Mouse (Mus musculus) MEL (cell line): ENCODE results near the gene Cdc42bpa. TPM values are rescaled to one million over a fixed set of nuclear protein-coding genes. Genes with fewer than 3 reads are reported as not detected.
A peak's percentile ranks its signal among the peaks of the same experiment; 100 is the strongest.

ENCODE experiments used
- DNase-seq: peaks from one replicate; pipeline ENCODE4 v3.0.0; 2011; ENCODE audit warnings: low read depth, low spot score
- H3K27ac ChIP-seq: 2 replicates; pipeline ENCODE4 v1.5.1; 2012; ENCODE audit warnings: low read depth, mild to moderate bottlenecking, control low read depth, low read length, moderate library complexity; ENCODE audit not compliant: control insufficient read depth
- H3K27me3 ChIP-seq, 2 experiments: fragments of 150-350 bp in 1 of 2; sonication (generic) in 1 of 2; 2 replicates each; pipeline ENCODE4 v1.6.1; 2012; ENCODE audit warnings: low read length in 2 of 2, mild to moderate bottlenecking in 2 of 2, improper control_type of control experiment in 1 of 2, moderate library complexity in 1 of 2; ENCODE audit not compliant: insufficient read depth in 2 of 2, control insufficient read depth in 1 of 2
- H3K36me3 ChIP-seq, 2 experiments: 2 replicates each; pipeline ENCODE4 v1.6.1; 2012 to 2014; ENCODE audit warnings: low read length in 2 of 2, improper control_type of control experiment in 1 of 2, inconsistent platforms in 1 of 2, mild to moderate bottlenecking in 1 of 2; ENCODE audit not compliant: insufficient read depth in 2 of 2, control insufficient read depth in 1 of 2
- H3K4me1 ChIP-seq, 2 experiments: fragments of 150-350 bp in 1 of 2; sonication (generic) in 1 of 2; 2 replicates each; pipeline ENCODE4 v1.6.1; 2012; ENCODE audit warnings: low read length in 2 of 2, improper control_type of control experiment in 1 of 2, mild to moderate bottlenecking in 1 of 2; ENCODE audit not compliant: insufficient read depth in 2 of 2, control insufficient read depth in 1 of 2
- H3K4me3 ChIP-seq, 2 experiments: fragments of 150-350 bp in 1 of 2; sonication (generic) in 1 of 2; 2 replicates each; pipeline ENCODE4 v1.5.1; 2012; ENCODE audit warnings: low read depth in 2 of 2, low read length in 2 of 2, mild to moderate bottlenecking in 2 of 2, moderate library complexity in 2 of 2, control low read depth in 1 of 2, improper control_type of control experiment in 1 of 2; ENCODE audit not compliant: control insufficient read depth in 1 of 2, insufficient read depth in 1 of 2
- H3K79me2 ChIP-seq: 2 replicates; pipeline ENCODE4 v1.6.1; 2012; ENCODE audit warnings: mild to moderate bottlenecking, low read length, moderate library complexity; ENCODE audit not compliant: control insufficient read depth, poor library complexity, insufficient read depth
- H3K9ac ChIP-seq: 2 replicates; pipeline ENCODE4 v1.6.1; 2012; ENCODE audit warnings: low read depth, mild to moderate bottlenecking, control low read depth, low read length, moderate library complexity; ENCODE audit not compliant: control insufficient read depth, poor library complexity, severe bottlenecking
- H3K9me3 ChIP-seq: fragments of 150-350 bp; sonication (generic); replicated peaks from 2 replicates; pipeline ENCODE4 v1.6.1; 2012; ENCODE audit warnings: mild to moderate bottlenecking, low read length, improper control_type of control experiment, moderate library complexity; ENCODE audit not compliant: insufficient read depth
- CHD2 ChIP-seq: IDR thresholded peaks from 2 replicates; pipeline ENCODE4 v1.6.1; 2011; ENCODE audit warnings: low read length, improper control_type of control experiment
- CTCF ChIP-seq, 3 experiments: IDR thresholded peaks in 2 of 3; conservative IDR thresholded peaks in 1 of 3; 2 replicates each; pipeline ENCODE4 v1.5.1; 2011 to 2012; ENCODE audit warnings: low read length in 3 of 3, low read depth in 2 of 3, mild to moderate bottlenecking in 2 of 3, improper control_type of control experiment in 1 of 3, inconsistent platforms in 1 of 3, mixed read lengths in 1 of 3, moderate library complexity in 1 of 3; ENCODE audit not compliant: control insufficient read depth in 1 of 3, insufficient read depth in 1 of 3, poor library complexity in 1 of 3, severe bottlenecking in 1 of 3
- ETS1 ChIP-seq: IDR thresholded peaks from 2 replicates; pipeline ENCODE4 v1.6.1; 2012; ENCODE audit warnings: low read depth, mild to moderate bottlenecking, inconsistent platforms, low read length, improper control_type of control experiment, moderate library complexity
- GABPA ChIP-seq: IDR thresholded peaks from 2 replicates; pipeline ENCODE4 v1.6.1; 2012; ENCODE audit warnings: low read depth, mild to moderate bottlenecking, inconsistent platforms, low read length, improper control_type of control experiment, moderate library complexity
- HCFC1 ChIP-seq: IDR thresholded peaks from 2 replicates; pipeline ENCODE4 v1.6.1; 2012; ENCODE audit warnings: low read depth, mild to moderate bottlenecking, inconsistent platforms, low read length, improper control_type of control experiment, moderate library complexity
- MAX ChIP-seq: IDR thresholded peaks from 2 replicates; pipeline ENCODE4 v1.6.1; 2011; ENCODE audit warnings: low read length, improper control_type of control experiment
- MAZ ChIP-seq: IDR thresholded peaks from 2 replicates; pipeline ENCODE4 v1.6.1; 2012; ENCODE audit warnings: low read depth, mild to moderate bottlenecking, inconsistent platforms, low read length, improper control_type of control experiment
- MYB ChIP-seq: IDR thresholded peaks from 2 replicates; pipeline ENCODE4 v1.6.1; 2011; ENCODE audit warnings: mild to moderate bottlenecking, low read depth, low read length, improper control_type of control experiment
- POLR2AphosphoS5 ChIP-seq: IDR thresholded peaks from 2 replicates; pipeline ENCODE4 v1.6.1; 2012; ENCODE audit warnings: low read depth, borderline replicate concordance, mild to moderate bottlenecking, inconsistent platforms, low read length, moderate library complexity, mixed read lengths
- RAD21 ChIP-seq: IDR thresholded peaks from 2 replicates; pipeline ENCODE4 v1.6.1; 2011; ENCODE audit warnings: mild to moderate bottlenecking, low read depth, low read length, improper control_type of control experiment
- SIN3A ChIP-seq: IDR thresholded peaks from 2 replicates; pipeline ENCODE4 v1.6.1; 2012; ENCODE audit warnings: low read length, improper control_type of control experiment, inconsistent platforms
- TAL1 ChIP-seq: IDR thresholded peaks from 2 replicates; pipeline ENCODE4 v1.6.1; 2012; ENCODE audit warnings: mild to moderate bottlenecking, inconsistent platforms, low read length, moderate library complexity, mixed read lengths
- TCF12 ChIP-seq: IDR thresholded peaks from 2 replicates; pipeline ENCODE4 v1.6.1; 2014; ENCODE audit warnings: low read depth, mild to moderate bottlenecking, inconsistent platforms, low read length, improper control_type of control experiment, moderate library complexity
- USF1 ChIP-seq: IDR thresholded peaks from 2 replicates; pipeline ENCODE4 v1.6.1; 2014; ENCODE audit warnings: low read depth, mild to moderate bottlenecking, inconsistent platforms, low read length, improper control_type of control experiment, moderate library complexity
- ZC3H11A ChIP-seq: IDR thresholded peaks from 2 replicates; pipeline ENCODE4 v1.6.1; 2012; ENCODE audit warnings: low read depth, mild to moderate bottlenecking, inconsistent platforms, low read length, improper control_type of control experiment
- ZMIZ1 ChIP-seq: IDR thresholded peaks from 2 replicates; pipeline ENCODE4 v1.6.1; 2012; ENCODE audit warnings: low read depth, mild to moderate bottlenecking, inconsistent platforms, low read length, improper control_type of control experiment, moderate library complexity
- polyA plus RNA-seq, 2 experiments: library from polyadenylated mRNA; stranded (reverse) in 1 of 2; unstranded in 1 of 2; fragments of >175 nt in 1 of 2; fragments of >200 nt in 1 of 2; gene quantifications; 2 replicates each; pipeline versions ENCODE4 v1.2.1 to v1.2.4; 2012; ENCODE audit warnings: low replicate concordance in 2 of 2, low read depth in 1 of 2; ENCODE audit not compliant: insufficient read length in 2 of 2, insufficient read depth in 1 of 2, missing spikeins in 1 of 2
- total RNA-seq: library from RNA; depleted of rRNA; stranded (reverse); fragments of 300-350 nt; gene quantifications from 2 replicates; pipeline ENCODE4 v1.2.3, GENCODE M21; 2012

Cdc42bpa gene
- total and polyA plus RNA-seq, 3 experiments, result 7.7 to 14.6 TPM; not detected in 1

GRCm38 (mm10) chr1:179975021-179975420, 14.7 kb downstream of the Cdc42bpa start:
- no peak for TF ChIP-seq HCFC1
- TF ChIP-seq ZMIZ1, result no peak
- TF ChIP-seq MAX, result no peak
- no peak for TF ChIP-seq CHD2
- TF ChIP-seq GABPA, result no peak
- no peak for TF ChIP-seq USF1
- TF ChIP-seq SIN3A, result no peak
- no peak for TF ChIP-seq MYB
- peaks cover 7 to 13% of the 10 kb centered on the region in 2 experiments for H3K4me1 ChIP-seq
- peaks cover 0 to 18% of the 10 kb centered on the region in 2 experiments; a peak in 2 of 4 replicates for H3K36me3 ChIP-seq
- no peak overlapping the region for H3K9ac ChIP-seq
- no peak overlapping the region for H3K27ac ChIP-seq
- no peak overlapping the region for H3K4me3 ChIP-seq
- H3K9me3 ChIP-seq, result no peaks in the 10 kb centered on the region
- no peaks in the 10 kb centered on the region for H3K27me3 ChIP-seq
- peak; percentile 54 for DNase-seq
- H3K79me2 ChIP-seq, result peaks cover 1% of the 10 kb centered on the region; the same call in 1 of the 2 replicates

GRCm38 (mm10) chr1:179975645-179976275, 15.5 kb downstream of the Cdc42bpa start:
- Histone ChIP-seq H3K79me2 (no peaks in the 10 kb centered on the region; the same call in 1 of the 2 replicates), H3K9ac (no peak overlapping the region), H3K27ac (0 out of 2 replicates have a peak overlapping the region, but pooled peaks have one; percentile 16), H3K4me3 (no peak overlapping the region), H3K36me3 (peaks cover 0 to 18% of the 10 kb centered on the region in 2 experiments; a peak in 2 of 4 replicates), H3K27me3 (no peaks in the 10 kb centered on the region), H3K9me3 (no peaks in the 10 kb centered on the region), H3K4me1 (peaks cover 7 to 13% of the 10 kb centered on the region in 2 experiments)
- TF ChIP-seq TCF12 (no peak), TAL1 (peak; percentile 71), POLR2AphosphoS5 (no peak), RAD21 (no peak), ZC3H11A (no peak), MAZ (no peak), ETS1 (0 out of 2 replicates have a peak, but pooled peaks have one; percentile 21), MAX (no peak), GABPA (no peak), CTCF (IDR thresholded peaks at IDR 0.05 in 2 of 3, conservative IDR thresholded peaks at IDR 0.05 in 1 of 3; ENCODE audit: control insufficient read depth in 1 of 3, insufficient read depth in 1 of 3, low read depth in 2 of 3, low read length in 3 of 3, poor library complexity in 1 of 3, severe bottlenecking in 1 of 3) (no peak)
- peak; percentile 61 for DNase-seq
